Mouse (Mus musculus) lung, postnatal 0 days (tissue): Measurements from ENCODE around the gene Spsb4.

Source experiments
- CTCF ChIP-seq: IDR thresholded peaks from 2 replicates; pipeline ENCODE4 v1.5.1; 2016; ENCODE audit warnings: antibody characterized with exemption, mild to moderate bottlenecking
- EP300 ChIP-seq: IDR thresholded peaks from 2 replicates; pipeline ENCODE4 v1.6.1; 2016; ENCODE audit warnings: antibody characterized with exemption, mild to moderate bottlenecking, control low read depth

DNA sequence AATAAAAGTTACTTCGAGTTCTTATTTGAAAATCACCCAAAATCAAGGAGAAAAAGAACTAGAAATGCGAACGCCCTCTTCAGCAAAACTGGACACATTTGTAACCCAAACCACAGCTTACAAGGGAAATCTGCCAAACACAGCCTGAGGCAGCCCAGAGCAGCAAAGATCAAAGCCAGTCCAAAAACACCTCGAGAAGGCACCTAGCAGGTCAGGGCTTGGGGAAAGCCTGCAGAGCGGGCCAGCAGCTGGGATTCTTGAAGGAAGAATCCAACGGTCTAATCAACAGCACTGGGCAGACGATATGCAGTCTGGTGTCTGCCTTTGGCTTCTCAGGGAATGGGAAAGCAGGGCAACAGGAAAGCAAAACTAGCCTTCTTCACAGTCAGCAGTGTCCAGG lies 16.6 kb downstream of the Spsb4 start:
- TF ChIP-seq CTCF (no peak), EP300 (no peak)
